Mouse (Mus musculus) frontal cortex, postnatal 14 days (tissue): ENCODE data around the gene Adi1.

ENCODE experiments used
- DNase-seq, 2 experiments: peaks; one replicate each; pipeline ENCODE4 v3.0.0; 2022; ENCODE audit warnings: low spot score in 2 of 2

Gene Adi1

DNA sequence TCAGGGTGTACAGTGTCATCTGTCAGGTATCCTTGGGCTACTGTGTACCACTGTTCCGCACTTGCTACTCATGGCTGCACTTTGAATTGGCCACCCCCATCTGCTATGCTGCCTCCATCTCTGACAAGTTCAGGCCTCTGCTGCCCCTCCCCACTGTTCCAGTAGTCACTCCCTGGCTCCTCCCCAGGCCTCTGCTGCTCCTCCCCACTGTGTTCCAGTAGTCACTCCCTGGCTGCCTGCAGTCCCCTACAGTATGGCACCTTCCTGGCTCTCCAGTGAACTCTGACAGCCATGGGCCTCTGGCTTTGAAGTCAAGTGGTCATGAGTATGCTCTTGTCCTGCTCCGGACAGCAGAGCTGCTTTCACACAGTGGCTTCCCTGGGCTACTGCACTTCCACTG is 19.2 kb downstream of the Adi1 start:
- no peak for DNase-seq

DNA sequence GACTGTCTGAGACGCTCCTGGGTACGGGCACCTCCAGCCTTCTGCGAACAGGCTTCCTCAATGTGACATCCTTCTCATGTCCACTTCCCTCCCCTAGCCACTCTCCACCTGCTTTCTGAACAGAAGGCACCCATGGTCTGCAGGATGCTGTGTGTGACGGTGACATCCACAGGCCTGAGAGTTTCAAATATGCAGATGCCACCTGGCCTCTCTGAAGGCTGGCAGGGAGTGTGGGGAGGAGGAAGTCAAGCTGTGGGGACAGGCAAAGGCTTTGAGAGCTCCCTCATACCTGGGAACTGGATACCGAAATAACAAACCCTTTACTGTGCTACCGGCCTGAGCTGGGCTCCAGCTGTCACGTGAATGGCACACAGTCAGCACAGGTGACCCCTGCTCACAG is 19.7 kb downstream of the Adi1 start:
- no peak for DNase-seq

DNA sequence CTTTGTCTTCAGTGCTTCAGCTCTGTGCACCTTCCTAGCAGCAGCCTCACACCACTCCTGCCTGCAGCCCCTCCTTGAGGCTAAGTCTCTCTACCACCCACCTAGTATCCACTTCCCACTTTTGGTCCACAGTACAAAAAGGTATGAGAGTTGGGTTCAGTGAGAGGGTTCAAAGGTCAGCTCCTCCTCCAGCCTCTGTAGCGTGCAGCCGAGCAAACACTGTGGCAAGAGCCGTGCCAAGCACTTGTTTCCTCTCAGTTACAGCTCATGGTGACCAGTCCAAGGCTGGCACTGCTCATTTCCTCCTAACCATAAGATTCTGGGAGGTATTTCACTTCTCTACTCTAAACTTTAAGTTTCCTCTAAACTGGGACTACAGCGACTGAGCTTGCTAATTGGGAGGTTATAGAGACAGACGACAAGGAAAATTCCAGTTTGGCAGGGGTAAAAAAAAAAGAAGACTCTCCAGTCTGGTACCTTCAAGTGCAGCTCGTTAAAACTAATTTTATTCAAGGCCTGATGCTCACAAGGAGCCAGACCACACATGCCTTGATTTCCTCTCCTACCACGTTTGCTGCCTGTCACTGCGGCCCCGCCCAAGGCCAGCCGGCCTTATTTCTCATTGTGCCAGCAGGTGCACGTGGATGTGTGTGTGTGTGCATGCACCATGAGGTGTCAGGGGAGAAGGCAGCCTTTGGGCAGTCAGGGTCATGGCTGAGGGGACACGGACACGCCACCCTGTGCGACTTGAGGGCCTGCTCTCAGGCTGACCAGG is 23.0 kb downstream of the Adi1 start:
- no peak for DNase-seq

DNA sequence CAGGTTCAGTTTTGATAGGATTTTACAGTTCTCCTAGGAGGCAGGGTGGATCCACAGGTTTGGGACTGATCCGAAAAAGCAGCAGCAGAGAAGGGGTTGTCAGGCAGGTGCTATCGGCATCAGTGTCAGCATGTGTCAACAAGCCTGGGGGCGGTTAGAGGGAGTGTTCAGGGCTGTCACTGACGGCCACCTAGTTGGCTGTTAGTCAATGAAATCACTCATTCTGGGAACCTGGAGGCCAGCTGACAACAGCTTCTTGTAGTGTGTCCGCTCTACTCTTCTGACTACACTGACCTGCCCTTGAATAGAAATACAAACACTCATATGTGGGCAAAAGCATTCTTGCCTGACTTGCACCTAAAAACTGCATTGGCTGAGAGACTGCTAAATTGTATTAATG is 24.1 kb downstream of the Adi1 start:
- no peak for DNase-seq

GRCm38 (mm10) chr12:28699656-28700055 is 24.6 kb downstream of the Adi1 start:
- DNase-seq: peak; percentile 64 to 78

DNA sequence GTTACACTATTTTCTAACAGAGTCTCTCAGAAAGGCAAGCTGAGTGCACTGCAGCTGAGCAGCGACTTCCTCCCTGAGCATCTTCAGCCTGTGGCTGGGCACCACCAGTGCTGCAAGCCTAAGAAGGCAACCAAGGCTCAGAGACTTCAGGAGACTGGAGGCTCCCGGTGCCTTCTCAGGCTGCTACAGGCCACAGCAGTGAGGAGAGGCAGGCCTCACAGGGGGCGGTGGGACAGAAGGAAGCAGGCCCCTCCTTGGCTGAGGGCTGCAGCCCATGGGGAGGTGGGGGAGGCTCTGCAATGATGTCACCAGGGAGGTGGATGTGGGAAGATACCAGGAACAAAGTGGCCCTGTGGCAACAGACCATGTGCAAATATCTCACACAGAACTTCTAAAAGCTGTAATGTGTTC is 25.1 kb downstream of the Adi1 start:
- no peak for DNase-seq

- DNase-seq: peak in 1 of 2 experiments; percentile 48
These were observed 25.6 kb downstream of the Adi1 start for GRCm38 (mm10) chr12:28700561-28701025.

DNA sequence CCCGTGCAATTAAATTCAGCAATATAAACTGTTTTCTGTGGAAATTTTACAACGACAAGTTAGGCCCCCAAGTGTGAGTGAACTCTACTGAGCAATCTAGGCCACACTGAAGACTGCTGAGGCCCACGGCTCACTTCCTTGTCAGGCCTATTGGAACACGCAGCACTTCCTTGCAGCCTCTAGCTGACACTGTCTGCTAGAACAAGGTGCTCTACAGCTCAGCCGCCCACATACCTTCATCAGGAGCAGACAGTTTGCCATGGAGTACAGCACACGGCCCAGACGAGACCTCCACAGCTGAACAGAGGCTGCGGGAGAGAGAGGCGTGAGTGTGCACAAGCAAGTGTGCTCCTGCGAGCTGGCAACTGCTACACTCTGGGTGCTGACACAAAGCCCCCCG is 26.3 kb downstream of the Adi1 start:
- peak; percentile 30 to 58 for DNase-seq

DNA sequence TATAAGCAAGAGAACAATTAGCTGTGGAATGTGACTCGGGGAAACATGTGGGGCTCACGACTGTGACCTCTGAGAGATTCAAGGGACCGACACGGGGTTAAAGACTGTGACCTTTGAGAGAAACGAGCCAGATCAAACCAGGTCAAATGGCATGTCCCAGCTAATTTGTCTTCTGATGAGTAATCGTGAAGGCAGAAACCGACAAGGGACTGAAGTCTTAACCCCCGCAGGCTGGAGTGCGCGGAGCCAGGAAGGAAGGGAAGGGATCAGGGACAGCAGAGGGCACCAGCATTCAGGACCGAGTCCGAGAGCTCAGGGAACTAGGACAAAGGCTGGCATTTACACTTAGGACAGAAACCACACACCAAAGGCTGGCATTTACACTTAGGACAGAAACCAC is 29.4 kb downstream of the Adi1 start:
- no peak for DNase-seq

GRCm38 (mm10) chr12:28705204-28705603 is 30.2 kb downstream of the Adi1 start:
- no peak for DNase-seq

DNA sequence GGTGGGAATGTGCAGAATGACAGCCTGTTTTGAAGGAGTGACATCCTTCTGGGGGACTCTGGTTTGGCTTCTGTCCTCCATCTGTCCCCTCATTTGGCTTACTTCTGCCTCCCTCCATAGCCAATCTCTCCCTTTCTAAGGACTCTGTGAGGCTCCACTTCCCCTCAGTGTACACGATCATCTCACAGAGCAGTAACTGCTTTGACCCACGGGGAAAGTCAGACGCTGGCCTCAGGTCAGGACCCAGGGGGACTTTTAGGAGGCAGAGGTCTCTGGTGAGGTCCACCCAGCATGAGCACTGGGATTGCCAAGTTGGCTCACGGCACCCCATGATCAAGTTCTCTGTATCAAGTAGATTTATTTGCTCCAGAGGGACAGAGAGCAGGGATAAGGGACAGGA is 33.1 kb downstream of the Adi1 start:
- no peak for DNase-seq

GRCm38 (mm10) chr12:28710566-28711185 is 35.6 kb downstream of the Adi1 start:
- peak; percentile 76 to 79 for DNase-seq

DNA sequence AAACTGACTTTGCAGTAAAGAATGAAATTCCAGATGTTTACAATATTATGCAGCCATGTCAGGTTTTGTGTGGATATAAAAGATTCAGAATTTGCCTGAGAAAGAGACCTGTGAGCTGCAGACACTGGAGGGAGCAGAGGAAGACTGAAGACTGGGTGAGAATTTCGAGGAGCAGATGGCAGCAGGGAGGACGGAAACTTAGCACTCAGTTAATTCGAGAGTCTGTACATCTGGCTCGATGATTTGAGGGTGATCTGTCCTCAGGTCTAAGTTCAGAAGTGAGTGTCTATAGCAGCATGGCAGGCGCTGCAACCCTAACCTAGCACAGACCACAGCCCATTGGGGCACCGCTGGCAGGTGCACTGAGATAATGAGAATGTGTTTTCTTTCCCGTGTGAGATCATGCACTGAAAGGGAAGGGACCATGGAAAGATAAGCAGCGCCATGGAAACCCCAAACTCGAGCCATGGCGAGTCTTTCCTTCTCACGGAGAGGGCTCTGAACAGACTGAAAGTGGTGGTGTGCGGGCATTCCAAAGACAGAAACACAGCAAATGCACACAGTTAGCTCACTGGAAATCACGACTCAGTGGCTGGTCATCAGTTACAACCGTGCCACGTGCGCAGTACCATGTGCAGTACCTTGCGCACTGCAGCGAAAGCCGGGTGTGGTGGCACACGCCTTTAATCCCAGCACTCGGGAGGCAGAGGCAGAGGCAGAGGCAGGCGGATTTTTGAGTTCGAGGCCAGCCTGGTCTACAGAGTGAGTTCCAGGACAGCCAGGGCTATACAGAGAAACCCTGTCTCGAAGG is 40.0 kb downstream of the Adi1 start:
- DNase-seq: no peak

- DNase-seq: no peak
These were observed 42.0 kb downstream of the Adi1 start for GRCm38 (mm10) chr12:28717066-28717465.

DNA sequence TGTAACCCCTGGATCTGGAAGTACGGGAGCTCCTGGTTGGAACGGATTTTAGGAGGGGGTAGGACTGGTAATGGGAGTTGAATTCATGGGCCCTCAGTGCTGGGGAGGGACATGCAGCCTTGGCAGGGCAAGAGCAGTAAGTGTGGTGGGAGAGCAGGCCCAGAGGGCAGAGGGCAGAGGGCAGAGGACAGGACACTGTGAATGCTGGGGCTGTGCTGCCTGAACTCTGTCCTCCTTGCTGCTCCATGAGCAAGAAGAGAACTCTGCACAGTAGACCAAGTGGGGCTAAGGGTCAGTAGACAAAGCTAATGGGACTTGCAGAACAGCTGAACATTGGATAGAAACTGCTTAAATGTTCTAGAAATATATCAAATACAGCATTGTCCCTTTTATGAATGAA is 43.1 kb downstream of the Adi1 start:
- DNase-seq: no peak

DNA sequence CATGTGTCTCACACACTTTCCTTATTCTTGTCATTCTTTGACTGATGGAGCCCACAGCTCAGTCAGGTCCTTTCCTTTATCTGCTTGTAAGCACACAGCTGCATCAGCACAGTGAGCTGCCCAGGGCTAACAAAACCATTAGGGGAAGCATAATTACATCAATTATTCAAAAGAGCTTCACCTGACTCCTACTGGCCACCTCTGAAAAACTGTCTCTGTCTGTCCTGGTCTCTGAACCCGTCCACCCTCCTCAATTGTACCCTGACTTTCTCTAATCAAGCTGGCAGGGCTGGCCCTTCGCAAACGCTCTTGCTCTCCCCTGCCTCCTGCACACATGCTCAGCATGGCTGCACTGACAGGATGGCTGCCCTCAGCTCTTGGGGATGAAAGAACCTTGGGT is 49.3 kb downstream of the Adi1 start:
- no peak for DNase-seq

- DNase-seq: no peak
These were observed 51.2 kb downstream of the Adi1 start for GRCm38 (mm10) chr12:28726204-28726603.

DNA sequence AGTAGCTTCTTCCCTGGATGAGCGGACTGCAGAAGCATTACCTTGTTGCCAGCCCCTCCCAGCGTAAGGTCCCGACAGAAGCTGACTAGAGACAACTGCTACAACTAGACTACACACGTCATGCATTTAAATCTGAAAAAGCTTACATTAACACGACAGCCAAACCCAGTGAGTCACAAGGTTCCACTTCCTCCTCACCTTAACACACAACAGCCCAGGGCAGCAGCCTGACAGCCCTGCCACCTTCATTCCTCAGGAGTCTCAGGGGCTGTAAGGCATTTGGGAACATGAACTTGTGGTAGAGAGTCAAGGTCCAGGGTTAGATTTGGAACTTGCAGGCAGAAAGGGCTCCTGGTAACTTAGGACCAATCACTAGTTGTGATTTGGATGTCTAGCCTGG is 52.0 kb downstream of the Adi1 start:
- no peak for DNase-seq
